Mouse (Mus musculus) heart, postnatal 4 days (tissue): ENCODE measurements at regions not wholly inside any gene's neighbourhood (a gene's known extent, or its start where the extent isn't known, plus 50 kb on each side); places are given as distances from the start of the nearest gene placed in this dataset.

ENCODE experiments used
- DNase-seq: peaks from one replicate; pipeline ENCODE4 v3.0.0; 2021

DNA sequence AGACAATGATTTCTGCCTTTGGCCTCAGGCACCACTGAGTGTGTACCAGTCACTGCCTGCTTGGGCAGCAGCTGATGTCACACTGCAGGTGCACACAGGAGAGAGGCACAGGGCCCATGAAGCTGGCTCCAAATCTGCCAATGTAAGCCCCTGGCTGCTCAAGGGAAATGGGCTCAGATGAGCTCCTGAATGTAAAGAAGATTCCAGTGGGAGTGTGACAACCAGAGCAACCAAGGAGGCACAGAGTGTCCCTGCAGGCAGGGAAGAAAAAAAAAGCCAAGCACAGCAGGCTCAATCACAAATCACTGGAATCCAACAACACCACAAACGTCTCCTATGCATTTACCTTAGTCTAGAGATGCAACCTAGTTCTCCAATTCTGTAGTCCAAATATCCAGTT lies 151.2 kb upstream of the Tox3 start:
- no peak for DNase-seq

DNA sequence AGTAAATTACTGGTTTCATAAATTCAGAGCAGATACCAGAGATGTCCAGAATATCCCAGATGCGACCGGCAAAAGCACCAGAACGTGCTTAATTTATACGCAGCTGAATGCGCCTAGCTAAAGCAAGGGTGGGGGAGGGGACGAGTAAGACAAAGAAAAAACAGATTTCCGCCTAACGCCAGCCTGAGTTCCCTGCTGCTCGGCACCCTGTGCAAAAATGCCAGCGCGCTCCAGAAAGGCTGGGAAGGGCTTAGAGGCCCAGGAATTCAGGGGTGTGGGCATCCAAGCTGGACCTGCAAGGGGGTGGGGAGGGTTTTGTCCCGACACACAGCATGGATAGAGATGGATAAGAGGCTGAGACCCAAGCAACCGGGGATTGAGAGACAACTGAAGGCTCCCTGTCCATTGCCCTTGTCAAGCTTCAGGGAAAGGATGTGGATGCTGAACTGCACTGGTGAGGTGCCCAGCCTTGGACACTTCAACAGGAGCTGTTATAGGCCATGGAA lies 148.6 kb upstream of the Tox3 start:
- DNase-seq, result peak; percentile 6

DNA sequence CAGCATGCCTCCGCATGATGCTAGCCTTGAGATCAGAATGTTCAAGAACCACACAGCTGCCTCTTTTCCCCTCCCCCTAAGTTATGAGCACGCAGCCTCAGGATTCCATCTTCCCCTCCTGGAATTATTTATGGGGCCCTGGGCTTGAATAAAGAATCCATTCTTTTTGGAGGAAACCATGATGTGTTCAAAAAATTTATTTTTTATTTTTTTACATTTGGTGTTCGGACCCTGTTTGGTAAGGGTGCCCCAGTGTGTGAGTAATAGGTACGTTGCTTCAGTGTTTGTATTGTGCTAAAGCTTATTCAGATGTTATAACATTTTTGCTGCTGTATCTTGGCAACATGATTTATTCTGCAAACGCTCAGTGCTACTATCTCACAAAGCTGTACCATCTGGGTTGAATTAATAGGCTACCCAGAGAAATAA lies 147.8 kb upstream of the Tox3 start:
- DNase-seq, result no peak

DNA sequence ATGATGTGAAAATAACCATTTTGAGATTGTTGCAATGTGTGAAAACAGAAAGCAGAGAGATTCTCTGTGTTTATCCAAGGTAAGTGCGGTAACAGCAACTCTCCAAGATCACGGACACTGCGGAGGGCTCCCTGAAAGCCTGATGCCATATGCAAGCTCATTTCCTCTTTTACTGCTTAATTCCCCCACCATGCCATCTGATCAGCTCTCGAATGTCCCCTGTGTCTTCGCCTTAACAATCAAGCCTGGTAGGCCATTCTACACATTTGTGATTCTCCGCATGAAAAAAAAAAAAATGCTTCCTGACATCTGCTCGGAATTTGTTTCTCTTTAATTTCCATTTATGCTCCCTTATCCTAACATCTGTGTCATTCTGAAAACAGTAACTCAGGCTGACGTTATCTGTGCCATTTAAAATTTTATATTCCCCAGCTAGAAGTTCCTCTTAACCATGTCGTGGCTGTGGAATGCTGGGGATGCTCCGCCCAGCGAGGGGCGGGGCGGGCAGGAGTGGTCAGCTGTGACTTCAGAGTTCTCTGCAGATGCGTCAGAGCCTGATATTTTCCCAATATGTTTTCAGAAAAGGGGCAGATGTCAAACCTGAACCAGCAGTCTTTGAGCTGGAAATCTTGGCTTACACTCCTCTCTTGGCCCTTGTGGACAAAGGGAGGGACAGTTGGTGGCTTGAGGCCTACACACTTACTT lies 144.5 kb upstream of the Tox3 start:
- no peak for DNase-seq

DNA sequence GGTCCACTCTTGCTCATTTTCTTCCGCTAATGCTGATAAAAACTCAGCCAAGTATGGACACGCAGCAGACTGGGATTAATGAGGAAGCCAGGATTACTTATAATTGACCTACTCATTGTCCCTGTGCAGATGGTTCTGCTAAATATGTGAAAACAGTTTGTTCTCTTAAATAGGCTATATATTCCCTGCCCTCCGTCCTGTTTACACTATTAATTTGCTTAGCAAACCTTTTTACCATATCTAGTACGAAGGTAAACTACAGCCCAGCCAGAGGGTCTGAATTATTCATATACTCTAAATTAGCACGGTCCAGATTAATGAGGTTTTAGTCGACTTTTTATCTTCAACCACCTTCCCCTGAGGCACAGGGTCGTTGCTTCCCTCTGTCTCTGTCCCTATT lies 143.5 kb upstream of the Tox3 start:
- DNase-seq, result no peak

DNA sequence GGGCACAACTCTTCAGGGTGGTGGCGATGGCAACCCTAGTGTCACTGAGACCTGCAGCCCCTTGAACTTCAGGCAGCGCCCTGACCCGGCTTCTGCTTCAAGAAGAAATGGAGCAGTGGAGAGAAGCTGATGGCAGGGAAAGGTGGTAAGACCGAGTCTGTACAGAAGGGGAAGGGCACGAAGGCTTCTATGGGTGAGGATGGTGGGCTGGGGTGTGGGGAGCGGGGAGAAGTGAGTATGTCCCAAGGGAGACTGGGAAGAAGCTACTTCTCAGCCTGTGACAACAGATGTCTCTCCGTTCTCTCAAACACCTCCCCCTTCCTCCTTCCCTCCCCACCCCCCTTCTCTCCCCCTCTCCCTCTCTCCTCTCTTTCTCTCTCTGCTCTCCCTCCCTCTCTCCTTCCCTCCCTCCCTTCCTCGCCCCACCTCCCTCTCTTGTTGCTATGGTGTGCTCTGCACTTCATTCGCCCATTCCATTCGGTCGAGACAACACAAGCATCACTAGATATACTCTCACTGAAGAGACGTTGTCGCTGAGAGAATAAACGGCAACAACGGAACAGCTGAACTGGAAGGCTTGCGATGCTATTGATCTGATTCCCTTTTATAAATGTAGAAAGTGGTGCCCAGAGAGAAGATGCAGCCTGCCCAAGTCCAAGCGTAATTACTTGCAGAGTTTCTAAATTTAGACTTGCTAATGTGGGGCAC lies 142.7 kb upstream of the Tox3 start:
- DNase-seq, result no peak

DNA sequence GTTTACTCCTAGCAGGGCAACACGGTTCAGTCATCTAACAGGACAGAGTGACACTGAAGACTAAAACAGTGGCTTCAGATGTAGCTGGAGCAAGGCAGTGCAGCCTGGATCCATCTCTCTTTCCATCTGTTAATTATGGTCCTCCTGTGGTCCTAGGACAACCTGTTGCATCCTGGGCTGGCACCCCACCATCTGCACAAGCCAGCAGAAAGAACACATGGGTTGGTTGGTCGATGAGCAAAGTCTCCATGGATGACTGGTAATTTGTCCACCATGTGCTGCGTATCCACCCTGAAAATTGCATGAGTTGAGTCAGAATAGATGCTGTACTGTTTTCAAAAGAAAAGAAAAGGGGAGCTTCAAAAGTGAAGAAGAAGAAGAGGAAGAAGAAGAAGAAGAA lies 138.4 kb upstream of the Tox3 start:
- DNase-seq, result no peak

DNA sequence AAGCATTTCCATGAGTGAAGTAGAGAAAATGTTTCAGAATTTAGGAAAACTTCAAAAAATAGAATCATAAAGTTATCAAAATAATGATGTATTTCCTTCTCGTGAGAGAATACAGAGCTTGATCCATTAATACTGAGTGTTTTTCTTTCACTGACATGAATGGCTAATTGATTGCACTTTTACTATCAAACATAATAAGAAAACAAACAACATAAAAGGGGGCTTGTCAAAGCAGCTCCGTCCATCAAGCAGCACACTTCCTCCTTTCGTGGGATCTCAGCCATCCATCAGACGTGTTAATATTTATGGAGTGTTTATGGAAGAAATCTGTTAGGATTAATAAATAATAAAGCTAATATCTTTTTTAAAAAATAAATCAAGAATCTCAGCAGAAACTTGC lies 130.0 kb upstream of the Tox3 start:
- DNase-seq, result no peak

DNA sequence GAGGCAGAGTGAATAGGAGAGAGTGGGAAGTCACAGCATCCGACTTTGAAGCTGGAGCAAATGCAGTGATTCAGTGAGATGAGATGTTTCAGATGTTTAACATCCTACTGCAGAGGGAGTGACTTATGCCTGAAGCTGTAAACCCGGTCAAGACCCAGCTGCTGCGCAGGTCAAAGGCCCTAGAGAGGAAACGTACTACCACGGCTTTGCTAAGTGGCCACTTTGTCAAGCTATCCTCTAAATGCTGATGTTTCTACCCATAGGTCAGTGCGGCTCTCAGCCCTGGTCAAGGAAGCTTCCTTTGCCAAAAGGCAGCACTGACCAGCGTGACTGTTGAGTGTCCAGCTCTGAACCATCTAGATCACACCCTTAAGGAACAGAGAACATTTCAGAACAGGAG lies 125.9 kb upstream of the Tox3 start:
- no peak for DNase-seq

DNA sequence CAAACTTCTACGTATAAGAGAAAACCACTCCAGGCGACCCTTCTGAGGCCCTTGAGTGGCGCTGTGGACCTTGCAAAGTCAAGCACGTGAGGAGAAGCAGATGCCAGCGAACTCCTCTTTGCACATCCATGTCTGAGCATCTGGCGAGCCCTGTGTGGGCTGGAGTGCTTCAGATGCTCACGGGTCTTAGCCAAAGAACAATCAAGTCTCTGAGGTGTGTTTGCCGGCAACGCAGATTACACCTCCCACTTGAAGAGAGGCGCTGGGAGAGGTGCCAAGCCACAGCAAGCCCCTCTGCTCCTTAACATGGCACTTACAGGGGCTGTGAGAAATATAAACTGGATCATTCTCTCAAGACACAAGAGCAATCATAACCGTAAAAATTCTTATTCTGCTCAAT lies 122.7 kb upstream of the Tox3 start:
- DNase-seq, result no peak

DNA sequence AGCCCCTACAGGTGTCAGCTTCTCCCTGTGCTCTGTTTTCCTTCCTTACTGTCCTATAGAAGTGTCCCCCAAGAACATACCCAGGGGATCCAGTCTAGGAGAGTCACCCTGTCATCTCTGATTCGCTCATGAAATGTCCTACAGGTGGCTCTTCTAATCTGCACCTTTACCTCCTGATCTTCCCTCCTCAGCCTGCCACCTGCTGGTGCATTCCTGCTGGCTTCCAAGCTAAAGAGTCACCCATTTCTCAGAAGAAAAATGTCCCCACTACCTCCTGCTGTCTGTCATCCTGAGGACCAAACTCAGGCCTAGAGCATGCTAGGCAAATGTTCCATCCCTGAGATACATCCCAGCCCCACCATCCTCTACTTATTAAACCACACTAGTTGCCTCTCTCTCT lies 115.6 kb upstream of the Tox3 start:
- DNase-seq, result no peak

DNA sequence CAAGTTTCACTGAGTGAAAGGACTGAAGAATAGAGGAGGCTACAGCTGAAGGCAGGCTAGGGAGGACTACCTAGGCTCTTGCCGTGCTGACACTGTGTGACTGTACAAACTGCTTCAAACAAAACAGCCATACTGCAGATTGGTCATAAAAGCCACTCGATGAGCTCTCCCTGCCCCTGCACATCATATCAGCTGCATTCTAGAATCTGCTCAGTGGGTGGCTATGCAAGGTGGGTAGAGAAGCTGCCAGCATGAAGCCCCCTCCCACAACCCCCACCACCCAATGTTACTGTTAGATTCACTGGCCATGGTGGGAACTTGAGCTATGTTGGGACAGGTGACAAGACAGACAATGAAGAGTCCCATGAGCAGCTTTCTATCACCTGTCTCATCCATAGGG lies 107.2 kb upstream of the Tox3 start:
- no peak for DNase-seq

DNA sequence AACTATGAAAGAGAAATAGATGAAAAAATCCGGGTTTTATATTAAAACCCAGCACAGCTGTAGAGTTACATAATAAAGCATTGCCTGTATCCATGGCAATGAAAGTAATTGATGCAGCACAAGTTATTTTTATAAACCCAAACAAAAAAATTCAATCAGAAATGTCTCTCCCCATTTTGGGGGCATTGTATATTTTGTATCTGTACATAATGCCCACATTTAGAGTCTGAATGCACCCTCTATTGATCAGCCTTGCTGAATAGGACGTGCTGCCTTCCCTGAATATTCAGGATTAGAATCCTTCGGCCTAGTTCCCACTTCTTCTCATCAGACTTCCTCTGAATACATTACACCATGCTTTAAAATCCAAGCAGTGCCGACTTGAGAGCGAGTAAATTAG lies 106.0 kb upstream of the Tox3 start:
- no peak for DNase-seq

DNA sequence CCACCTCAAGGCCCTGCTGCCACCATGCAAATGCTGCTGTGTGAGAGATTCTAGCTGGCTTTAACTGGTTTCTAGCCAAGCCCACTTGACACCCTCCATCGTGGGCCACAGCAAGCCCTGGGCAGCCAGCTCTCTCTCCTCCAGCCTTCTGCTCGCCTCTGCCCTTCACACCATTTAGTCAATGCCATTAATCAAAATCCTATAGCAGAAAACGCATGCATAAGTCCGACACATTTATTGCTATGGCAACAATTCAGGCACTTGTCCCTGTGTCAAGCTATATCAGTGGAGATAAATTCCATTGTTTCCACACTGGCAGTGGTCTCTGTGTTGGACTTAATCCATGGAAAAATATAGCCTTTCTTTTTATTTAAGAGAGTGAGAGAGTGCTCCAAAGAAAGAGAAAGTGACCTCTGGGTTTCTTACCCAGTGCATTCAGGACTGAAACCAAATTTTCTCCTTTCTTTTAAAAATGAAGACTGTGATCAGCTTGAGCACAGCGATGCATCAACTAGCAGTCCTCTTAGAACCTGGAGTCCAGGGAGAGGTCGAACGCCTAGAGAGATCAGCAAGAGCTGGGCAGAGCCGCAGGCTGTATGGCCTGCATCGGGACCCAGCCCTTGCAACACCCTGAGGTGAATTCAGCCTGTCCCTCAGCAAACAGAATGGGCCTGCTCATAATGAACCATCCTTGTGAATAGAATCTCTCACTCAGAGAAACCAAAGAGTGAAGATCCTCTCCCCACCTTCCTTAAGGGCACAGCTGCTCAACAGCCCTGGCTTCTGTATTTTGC lies 93.1 kb upstream of the Tox3 start:
- no peak for DNase-seq

DNA sequence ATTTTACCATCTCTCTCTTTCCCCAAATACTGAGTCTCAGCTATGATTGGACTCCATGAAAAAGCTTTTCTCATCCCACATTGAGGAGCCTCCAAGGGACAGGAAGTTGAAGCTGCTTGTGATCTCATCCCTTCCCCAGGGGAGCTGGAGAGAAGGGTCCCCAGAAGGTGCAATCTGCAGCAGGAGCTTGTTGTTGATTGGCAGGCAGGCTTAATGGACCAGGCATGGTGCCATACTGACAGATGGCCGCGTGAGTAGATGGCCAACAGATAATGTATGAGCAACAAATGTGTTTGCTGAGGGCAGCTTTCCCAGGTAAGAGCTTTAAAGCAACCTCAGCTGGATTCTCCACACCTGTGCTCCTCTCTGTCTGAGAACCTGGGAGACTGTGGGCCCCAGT lies 65.9 kb upstream of the Tox3 start:
- DNase-seq, result no peak
